Mouse (Mus musculus): ENCODE results near the gene Foxi1.
"Not testable (repeated sequence)": the region's sequence is repeated elsewhere in the genome, so short reads cannot be mapped to it uniquely, and the experiment has no call there.

Gene Foxi1

DNA sequence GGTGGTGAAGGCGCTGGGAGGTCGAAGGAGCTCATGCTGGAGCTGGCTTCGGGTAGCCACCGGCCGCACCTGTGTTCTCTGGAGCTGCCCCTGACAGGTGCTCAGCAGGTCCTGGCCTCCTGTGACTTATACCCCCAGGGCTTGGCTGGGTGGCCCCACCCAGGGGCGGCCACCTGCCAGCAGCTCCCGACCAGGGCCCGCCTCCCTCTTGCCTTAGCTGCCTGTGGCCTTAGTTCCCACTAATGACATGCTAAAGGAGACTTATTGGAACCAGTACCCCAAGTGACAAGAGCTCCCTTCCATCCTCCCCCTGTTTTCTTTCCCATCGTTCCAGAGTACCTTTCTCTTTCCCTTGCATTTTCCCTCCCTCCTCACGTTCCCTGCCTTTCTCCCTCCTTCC lies at the start of gene Foxi1:
TSS of gene Foxi1 (minus strand) at position 101 of the 400 bp plus-strand sequence.
- DNase-seq (ENCODE audit: low spot score in 2 of 2), result no peak

DNA sequence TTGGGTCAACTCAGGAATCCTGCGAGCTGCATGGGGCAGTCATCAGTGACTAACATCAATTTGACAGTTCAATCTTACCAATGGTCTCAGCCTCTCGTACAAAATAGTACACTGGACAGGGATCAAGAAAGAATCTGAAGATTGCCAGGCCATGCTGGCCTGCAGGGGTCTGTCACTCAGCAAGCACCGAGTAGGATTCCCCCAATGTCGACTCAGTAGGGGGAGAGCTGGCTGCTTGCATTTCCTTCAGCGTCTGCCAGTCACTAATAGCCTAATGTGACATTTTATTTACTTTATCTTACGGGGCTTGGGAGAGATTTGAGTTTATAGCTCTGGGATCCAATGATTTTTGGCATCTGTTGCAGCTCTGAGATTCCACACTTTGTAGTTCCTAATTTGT lies 35.1 kb upstream of the Foxi1 start:
- no peak for DNase-seq (ENCODE audit: low spot score in 2 of 2)

DNA sequence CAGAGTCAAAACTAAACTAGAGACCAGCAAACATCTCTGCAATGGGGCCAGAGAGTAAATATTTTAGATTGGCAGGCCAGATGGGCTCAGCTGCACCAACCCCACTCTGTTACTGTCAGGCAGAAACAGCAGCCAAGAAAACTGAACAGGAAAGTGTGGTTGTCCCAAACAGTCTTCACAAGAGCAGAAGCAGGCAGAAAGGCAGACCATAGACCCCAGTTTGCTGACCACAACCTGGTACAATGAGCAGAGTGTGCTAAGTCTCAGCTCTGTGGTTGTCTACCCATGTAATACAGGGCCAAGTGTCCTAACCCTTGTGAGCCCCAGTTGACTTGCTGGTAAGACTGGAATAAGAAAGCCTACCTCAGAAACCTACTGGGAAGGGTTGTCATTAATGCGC lies 32.4 kb upstream of the Foxi1 start:
- no peak for DNase-seq (ENCODE audit: low spot score in 2 of 2)

DNA sequence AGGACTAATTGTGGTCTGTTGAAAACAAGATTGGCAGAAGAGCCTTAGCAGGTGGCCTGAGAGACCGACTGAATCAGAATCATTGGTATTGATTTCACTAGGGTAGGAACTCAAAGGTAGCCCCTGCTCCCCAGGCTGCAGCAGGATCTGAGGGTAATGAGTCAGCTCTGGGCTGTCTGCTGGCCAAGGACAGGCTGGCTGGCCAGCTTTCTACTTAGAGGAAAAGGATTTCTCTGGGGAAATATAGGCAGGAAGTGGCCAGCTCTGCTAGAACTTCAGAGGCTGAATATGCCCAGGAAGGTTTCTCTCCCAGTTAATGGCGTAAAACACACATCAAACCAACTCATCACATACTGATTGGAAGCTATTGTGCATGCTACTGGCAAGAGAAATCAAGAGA lies 31.8 kb upstream of the Foxi1 start:
- DNase-seq (ENCODE audit: low spot score in 2 of 2), result no peak

DNA sequence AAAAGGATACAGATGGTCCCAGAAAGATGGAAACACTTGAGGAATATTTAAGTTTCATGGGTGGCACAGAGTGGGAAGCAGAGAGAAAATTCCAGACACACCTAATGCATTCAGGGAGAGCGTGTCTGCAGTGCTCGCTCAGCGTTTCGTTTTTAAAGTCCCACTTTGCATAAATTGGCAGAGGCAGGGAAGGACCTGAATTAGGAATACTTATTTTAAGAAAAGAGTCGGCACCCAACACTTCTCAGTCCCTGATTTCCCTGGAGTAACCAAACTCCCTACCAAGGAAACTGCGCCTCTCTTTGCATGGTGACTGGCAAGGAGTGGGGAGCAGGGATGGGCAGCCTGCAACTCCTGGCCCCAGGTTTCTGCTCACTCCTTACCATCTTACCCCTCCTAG lies 29.0 kb upstream of the Foxi1 start:
- DNase-seq (ENCODE audit: low spot score in 2 of 2), result peak in 1 of 2 experiments; percentile 5

DNA sequence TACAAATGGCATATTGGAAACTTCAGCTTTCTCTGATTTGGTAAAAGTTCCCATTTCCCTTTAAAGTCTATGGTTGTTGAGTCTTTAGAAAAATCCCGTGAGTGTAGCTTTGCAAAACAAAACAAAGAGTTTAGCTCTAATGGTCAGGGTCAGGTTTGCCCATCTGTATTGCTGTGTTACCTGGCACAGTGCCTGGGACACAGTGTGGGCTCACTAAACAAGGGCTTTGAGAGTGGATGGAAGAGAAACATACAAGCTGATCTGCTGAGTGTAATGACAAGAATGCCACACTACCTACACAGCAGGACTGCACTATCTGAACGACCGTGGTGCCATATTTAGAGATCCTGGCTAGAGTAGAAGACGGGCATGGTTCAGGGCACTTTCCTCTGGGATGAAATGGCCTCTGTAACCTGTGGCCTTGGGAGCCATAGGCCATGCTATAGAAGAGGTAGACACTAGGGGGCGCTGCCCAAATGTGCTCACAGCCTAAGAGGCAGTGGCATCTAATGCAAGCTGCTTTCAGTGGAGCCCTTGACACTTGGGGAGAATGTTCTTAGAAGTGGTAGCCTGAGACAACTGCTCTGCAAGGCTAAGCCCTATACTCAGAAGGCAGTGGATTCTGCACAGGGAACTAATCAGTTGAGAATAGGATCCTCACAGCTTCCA lies 28.3 kb upstream of the Foxi1 start:
- DNase-seq (ENCODE audit: low spot score in 2 of 2), result peak in 1 of 2 experiments; percentile 36

DNA sequence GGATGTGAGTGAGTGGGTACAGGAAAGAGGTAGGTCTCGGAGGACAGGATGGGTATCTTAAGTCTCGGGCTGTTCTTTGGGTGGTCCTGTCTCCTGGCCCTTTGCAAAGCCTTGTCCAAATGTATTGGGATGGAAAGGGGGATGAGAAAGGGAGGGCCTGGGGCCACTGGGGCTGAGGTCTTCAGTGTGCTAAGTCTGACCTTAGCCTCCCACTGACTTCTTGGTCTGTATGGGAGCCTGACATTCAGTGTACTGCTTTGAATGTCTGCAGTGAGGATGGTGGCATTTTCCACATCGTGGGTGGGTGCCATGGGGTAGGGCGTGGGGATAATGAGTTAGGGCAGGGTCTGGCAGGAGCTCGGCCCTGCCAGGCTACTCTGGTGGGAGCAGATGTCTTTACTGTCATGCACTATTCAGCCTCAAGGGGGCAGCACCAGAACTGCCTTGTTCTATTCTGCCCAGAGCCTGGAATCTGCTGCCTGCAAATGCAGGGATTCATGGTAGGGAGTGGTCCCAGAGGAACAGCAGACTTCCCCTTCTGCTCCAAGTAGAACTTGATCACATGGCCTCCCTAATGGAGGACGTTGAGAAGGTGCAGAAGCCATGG lies 21.0 kb upstream of the Foxi1 start:
- peak in 1 of 2 experiments; percentile 74 for DNase-seq (ENCODE audit: low spot score in 2 of 2)

DNA sequence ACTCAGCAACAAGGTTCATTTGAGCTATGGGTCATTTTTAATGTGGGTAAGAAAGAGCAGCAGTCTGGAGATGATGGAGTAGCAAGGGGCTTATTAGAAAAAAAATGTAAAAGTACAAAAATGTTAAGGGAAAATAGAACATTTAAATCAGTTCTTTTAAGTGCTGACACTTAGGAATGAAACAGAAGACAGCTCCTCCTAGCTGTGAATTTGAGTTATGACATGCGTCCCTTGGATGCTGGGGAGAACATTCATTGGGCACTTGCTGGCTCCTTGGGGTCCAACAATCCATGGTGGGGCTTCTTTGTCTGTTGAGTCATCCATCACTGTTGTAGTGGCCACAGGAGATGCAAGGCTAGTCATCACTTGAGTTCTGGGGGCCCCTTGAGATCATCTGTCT lies 19.3 kb upstream of the Foxi1 start:
- DNase-seq (ENCODE audit: low spot score in 2 of 2), result no peak

DNA sequence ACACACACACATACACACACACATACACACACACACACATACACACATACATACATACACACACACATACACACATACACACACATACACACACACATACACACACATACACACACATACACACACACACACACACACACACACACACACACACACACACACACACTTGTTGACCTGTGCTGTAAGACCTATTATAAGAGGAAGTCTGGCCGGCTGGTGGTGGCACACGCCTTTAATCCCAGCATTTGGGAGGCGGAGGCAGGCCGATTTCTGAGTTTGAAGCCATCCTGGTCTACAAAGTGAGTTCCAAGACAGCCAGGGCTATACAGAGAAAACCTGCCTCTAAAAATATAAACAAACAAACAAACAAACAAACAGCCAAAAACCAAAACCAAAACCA lies 12.7 kb upstream of the Foxi1 start:
- DNase-seq (ENCODE audit: low spot score in 2 of 2), result not testable (repeated sequence)

DNA sequence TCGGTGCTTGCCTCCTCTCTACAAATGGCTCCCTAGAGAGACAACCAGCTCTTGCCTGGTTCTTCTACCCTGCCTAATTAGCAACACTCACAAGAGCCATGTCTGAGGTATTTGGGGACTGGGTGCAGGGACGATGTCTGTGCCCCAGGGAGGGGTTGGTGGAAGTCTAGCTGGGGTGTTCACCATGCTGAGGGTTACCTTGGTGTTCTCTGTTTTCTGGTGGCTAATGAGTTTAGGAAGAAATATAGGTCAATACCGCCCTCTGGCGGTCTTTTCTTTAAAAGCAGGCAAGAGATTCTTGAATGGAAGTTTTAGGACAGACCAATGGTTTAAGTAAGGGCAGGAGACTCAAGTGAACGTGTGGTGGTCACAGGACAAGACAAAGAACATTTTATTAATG lies 5.0 kb upstream of the Foxi1 start:
- peak in 1 of 2 experiments; percentile 86 for DNase-seq (ENCODE audit: low spot score in 2 of 2)

DNA sequence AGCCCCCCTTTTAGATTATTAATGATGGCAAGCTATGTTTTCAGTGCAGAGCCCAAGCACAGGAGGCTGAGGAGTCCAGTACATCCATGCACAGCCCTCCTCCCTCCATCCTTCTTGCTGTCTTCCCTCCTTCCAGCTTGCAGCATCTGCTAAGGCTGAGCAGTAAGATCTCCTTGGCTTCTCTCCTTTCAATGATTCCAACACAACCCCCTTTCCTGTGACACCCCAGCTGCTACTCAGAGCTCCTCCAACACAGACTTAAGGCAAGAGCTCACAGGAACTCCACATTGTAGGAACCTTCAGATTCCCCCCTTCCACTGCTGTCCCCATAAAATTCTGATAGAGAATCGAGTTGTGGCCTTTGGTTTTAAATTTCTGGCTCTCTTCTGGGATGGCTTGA lies 5.1 kb downstream of the Foxi1 start:
- DNase-seq (ENCODE audit: low spot score in 2 of 2), result peak in 1 of 2 experiments; percentile 14

DNA sequence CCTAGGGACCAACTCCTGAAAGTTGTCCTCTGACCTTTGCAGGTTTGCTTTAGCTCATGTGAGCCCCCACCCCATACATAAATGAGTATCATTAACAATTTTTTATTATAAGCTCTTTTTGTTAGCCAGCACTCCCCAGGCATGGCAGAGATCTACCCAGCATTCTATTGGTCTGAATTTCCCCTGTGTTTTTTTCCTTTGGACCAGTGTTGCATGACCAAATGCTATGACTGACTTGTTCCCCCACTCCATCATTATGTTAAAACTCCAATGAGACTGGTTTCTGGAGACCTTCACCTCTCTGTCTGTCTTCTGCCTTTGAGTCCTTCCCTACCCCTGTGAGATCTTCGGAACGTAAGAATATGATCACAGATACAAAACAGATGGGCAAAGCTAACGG lies 12.7 kb downstream of the Foxi1 start:
- DNase-seq (ENCODE audit: low spot score in 2 of 2), result no peak

DNA sequence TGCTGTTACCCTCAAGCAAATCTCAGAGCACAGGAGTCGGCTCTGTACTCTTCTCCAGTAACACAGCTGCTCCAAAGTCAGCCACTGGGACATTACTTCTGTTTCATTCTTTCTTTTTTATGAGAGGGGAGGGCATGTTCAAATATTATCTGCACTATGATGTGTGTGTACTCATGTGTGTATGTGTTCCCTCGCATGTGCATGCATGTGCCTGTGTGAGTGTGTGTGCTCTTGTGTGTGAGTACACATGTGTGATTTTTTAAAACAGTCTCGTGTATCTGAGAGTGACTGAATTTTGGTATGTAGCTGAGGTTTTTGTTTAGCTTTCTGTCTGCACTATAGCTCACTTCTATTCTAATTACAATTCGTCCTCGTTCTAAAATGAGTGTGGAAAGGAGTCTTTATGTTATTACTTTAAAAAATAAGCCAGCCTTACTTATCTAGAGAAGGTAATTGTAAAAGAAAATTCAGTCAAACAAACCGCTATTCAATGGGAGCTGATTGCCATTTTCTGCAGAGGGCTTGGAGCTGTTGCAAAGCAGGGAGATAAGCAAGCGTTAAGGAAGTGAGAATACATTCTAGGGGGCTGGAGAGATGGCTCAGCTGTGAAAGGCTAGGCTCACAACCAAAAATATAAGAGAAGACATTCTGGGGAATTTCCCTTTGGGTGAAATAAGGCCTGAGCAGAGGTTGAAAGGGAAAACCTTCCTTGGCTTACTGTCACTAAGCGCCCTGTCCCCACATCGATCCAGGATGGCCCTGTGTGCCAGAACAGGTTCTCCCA lies 13.5 kb downstream of the Foxi1 start:
- DNase-seq (ENCODE audit: low spot score in 2 of 2), result no peak

DNA sequence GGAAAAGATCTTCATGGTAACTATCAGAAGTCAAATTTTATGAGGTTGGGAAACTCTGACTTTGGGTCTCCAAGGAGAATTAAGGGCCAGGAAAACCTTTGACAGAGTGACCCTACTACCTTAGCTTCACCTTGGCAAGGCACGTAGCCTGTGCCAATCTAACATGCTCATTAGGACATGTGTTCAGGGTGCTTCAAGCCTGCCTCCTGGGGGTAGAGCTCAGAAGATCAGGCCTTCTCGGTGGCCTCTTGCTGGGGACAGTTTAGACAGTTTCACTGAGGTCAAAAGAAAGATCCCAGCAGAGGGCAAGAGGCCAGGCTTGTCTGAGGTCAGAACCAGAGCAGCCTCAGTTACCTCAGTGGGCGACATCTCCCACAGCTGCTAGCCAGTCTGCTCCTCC lies 14.2 kb downstream of the Foxi1 start:
- DNase-seq (ENCODE audit: low spot score in 2 of 2), result no peak

DNA sequence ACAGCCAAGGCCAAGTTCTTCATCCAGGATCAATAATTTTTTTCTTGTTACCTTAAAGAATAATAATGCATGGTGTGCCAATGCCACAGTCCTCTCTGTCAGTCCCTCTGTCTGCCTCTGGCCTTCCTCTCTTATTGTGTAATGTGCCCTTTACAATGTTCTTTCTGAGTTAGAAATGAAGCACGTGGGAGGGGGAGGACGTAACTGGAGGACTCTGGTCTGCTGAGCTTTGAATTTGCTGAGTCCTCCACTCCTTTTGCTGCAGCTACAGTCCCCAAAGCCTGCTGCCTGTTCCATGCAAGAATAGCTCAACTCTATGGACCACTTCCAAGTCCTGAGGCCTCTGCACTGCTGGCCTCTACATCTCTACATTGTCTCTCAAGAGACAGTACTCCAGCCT lies 23.6 kb downstream of the Foxi1 start:
- no peak for DNase-seq (ENCODE audit: low spot score in 2 of 2)

DNA sequence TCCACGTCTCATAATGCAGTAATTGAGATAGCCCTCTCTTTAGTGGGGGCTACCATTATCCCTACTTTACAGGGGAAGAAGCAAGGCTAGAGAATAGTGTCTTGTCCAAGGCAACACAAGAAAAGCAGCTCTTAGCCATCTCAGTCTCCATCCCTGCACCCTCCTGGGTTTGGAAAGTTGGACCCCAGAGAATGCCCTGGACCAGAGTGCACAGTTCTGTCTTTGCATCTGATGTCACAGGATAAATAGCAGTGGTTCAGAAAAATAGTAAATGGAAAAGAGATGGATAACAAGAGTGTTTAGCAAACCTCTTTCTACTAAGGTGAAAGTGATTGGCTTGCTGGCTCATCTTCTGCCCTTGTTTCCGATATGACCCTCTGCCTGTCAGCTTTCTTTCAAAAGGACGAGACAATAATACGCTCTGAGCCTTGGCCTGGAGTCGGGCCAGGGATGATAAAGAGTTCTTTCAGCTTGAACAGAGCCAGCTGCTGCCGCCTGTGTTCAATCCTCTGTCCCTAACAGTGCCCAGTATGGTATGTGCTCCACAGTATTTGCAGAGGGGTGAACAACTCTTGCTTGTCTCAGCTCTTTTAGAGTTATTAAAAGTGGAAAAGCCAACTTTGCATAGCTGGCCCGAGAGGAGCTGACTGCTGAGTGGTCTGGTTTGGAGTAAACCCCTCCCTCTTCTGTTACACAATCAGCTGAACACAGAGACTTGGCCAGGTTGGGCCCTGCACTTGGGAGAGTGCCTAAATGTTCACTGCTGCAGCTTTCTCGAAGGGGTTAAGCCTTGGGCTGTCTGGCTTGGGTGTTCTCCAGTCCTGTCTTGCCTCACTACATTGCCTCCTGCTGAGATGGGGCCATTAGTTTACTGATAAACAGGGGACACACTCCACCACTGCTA lies 26.4 kb downstream of the Foxi1 start:
- peak; percentile 13 to 42 for DNase-seq (ENCODE audit: low spot score in 2 of 2)

DNA sequence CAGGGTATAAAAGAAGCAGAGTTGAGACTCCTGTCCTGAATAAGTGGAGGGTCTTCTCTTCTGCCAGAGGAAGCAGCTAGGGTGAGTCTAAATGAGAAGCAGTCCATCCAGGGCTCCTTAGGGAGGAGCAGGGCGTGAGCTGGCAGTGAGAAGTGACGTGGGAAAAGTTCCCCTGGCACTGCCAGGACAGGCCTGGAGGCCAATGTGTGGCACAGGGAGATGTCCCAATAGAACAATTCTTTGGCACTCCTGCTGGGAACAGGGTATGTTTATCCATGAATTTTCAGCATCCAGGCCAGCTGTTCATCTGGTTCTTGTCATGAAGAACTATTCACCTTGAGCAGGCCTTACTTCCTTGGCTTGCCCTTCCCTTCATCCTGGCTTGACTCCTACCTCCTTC lies 29.1 kb downstream of the Foxi1 start:
- no peak for DNase-seq (ENCODE audit: low spot score in 2 of 2)

DNA sequence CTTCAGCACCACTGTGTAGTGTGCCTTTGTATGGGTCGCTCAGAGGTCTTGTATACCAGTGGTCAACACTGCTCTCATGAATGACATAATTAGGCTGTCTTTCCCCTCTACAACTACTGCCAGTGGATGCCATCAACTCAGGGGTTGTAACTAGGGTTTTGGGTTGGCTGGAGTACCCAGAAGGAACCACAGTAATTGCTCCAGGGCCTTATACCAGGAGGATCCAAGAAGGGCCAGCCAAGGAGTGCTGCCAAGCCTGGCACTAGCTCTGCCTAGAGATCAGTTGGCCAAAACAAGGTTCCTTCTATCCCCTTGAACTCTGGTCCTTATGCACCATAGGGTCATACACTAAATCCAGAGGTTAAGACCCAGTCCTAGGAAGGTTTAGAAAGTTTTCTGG lies 31.5 kb downstream of the Foxi1 start:
- DNase-seq (ENCODE audit: low spot score in 2 of 2), result peak; percentile 7 to 19

DNA sequence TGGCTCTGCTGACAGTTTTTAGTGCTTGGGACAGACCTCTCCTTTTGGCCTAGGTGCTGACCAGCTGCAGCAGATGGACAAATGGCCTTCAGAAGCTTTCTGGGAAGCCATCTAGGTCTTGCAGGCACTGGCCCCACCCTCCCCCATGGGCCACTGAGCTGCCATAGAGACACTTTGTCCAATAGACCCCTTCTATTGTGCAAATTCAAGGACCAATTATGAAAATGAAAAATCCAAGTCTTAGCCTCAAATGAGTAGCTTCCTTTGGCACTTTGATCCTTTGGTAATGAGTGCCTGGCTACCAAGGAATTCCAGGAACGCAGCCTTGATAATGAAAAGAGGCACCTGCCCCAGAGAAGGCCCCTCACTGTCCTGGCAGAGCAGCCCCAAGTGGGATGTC lies 36.7 kb downstream of the Foxi1 start:
- no peak for DNase-seq (ENCODE audit: low spot score in 2 of 2)

DNA sequence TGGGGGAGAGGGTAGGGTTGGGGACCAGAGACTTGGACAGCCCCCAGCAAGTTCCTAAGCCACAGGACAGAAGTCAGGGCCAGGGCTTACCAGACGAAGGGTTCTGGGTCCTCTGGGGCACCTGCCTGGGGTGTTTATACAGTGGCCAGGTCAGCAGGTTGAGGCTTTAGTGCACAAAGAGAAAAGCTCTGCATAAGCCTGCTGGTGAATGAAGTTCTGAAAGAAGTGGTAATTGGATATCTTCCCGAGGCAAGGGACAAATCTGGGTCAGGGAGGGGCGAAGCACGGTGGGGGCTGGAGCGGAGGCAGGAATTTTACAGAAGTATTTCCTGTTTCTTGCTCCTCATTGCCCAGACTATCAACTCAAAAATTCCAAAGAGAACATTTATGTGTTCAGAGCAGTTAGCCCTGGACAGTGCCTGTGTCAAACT lies 38.4 kb downstream of the Foxi1 start:
- no peak for DNase-seq (ENCODE audit: low spot score in 2 of 2)

DNA sequence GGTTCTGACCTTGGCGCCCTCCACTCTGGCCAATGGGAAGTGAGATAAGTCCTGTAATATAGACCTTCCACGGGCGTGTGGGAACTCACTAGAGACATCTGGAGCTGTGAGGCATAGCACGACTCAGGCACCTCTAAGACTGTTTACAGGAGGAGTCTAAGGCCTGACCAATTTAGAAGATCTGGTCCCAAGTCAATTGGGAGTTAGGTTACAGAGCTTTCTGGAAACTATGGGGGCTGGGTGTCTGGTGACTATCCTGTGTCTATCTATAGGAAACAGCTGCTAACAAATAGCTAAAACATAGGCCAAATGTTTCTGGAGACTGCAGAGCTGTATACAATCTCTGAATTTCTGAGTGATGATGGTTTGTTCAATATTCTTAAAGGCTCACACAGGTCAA lies 41.5 kb downstream of the Foxi1 start:
- DNase-seq (ENCODE audit: low spot score in 2 of 2), result no peak

DNA sequence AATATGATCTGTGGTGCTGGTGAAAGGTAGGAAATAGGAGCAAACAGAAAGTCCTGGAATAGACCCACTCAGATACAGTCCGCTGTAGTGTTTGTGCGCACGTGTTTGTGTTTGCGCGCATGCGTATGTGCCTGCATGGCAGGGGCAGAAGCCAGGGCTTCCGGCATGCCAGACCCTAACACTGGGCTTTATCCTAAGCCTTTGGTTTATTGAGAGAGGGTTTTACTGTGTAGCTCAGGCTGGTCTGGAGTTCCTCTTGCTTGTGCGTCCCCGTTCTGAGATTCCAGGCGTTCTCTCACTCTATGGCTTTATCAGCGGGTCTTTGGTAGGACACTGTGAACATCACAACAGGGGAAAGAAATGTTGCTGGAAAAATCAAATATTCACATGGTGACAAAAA lies 42.6 kb downstream of the Foxi1 start:
- no peak for DNase-seq (ENCODE audit: low spot score in 2 of 2)

Data from left cerebral cortex, adult 9 months (tissue).